Mouse (Mus musculus) ES-E14 (cell line): Measurements from ENCODE around the gene Tpsg1. TPM values are rescaled to one million over a fixed set of nuclear protein-coding genes. Genes with fewer than 3 reads are reported as not detected.

Experiments
- DNase-seq: peaks from one replicate; pipeline ENCODE4 v3.0.0-alpha.2; 2013; ENCODE audit warnings: low read depth, low spot score
- H3K27ac ChIP-seq: 2 replicates; pipeline ENCODE4 v1.5.1; 2012; ENCODE audit warnings: low read depth, mild to moderate bottlenecking, low read length, moderate library complexity, mixed read lengths; ENCODE audit not compliant: poor library complexity, insufficient read depth, severe bottlenecking
- H3K36me3 ChIP-seq: 2 replicates; pipeline ENCODE4 v1.6.1; 2012; ENCODE audit warnings: mild to moderate bottlenecking, low read length, moderate library complexity, mixed read lengths; ENCODE audit not compliant: control insufficient read depth, poor library complexity, insufficient read depth, severe bottlenecking
- H3K4me1 ChIP-seq, 2 experiments: fragments of 150-350 bp in 1 of 2; sonication (generic) in 1 of 2; 2 replicates each; pipeline ENCODE4 v1.6.1; 2012; ENCODE audit warnings: low read length in 2 of 2, mild to moderate bottlenecking in 1 of 2, mixed read lengths in 1 of 2; ENCODE audit not compliant: control insufficient read depth in 2 of 2, insufficient read depth in 2 of 2, poor library complexity in 1 of 2
- H3K4me3 ChIP-seq, 2 experiments: fragments of 150-350 bp in 1 of 2; sonication (generic) in 1 of 2; 2 replicates each; pipeline ENCODE4 v1.5.1; 2012; ENCODE audit warnings: low read length in 2 of 2, low read depth in 1 of 2, mild to moderate bottlenecking in 1 of 2, mixed read lengths in 1 of 2; ENCODE audit not compliant: insufficient read depth in 1 of 2, poor library complexity in 1 of 2, severe bottlenecking in 1 of 2
- H3K9ac ChIP-seq: 2 replicates; pipeline ENCODE4 v1.6.1; 2012; ENCODE audit warnings: low read depth, mild to moderate bottlenecking, low read length, mixed read lengths; ENCODE audit not compliant: poor library complexity, insufficient read depth, severe bottlenecking
- H3K9me3 ChIP-seq: fragments of 150-350 bp; sonication (generic); 2 replicates; pipeline ENCODE4 v1.6.1; 2012; ENCODE audit warnings: low read depth, mild to moderate bottlenecking, low read length; ENCODE audit not compliant: control insufficient read depth, insufficient read depth
- CHD2 ChIP-seq: IDR thresholded peaks from 2 replicates; pipeline ENCODE4 v1.6.1; 2014; ENCODE audit warnings: mild to moderate bottlenecking, low read depth, low read length, inconsistent platforms
- HCFC1 ChIP-seq: IDR thresholded peaks from 2 replicates; pipeline ENCODE4 v1.6.1; 2012; ENCODE audit warnings: low read length, inconsistent platforms, borderline replicate concordance; ENCODE audit not compliant: insufficient read depth
- MAFK ChIP-seq: IDR thresholded peaks from 2 replicates; pipeline ENCODE4 v1.6.1; 2014; ENCODE audit warnings: mild to moderate bottlenecking, low read depth, low read length, inconsistent platforms; ENCODE audit not compliant: insufficient read depth
- ZC3H11A ChIP-seq: IDR thresholded peaks from 2 replicates; pipeline ENCODE4 v1.6.1; 2012; ENCODE audit warnings: low read depth, mild to moderate bottlenecking, inconsistent platforms, low read length, borderline replicate concordance
- ZNF384 ChIP-seq: IDR thresholded peaks from 2 replicates; pipeline ENCODE4 v1.6.1; 2012; ENCODE audit warnings: low read depth, low read length, inconsistent platforms
- in situ Hi-C, 2 experiments: fragments of 600-800 bp; cut with MboI; formaldehyde crosslinking; loops; one replicate each; pipeline ENCODE4 v1.15.1; 2025; ENCODE audit warnings: low sequenced_read_pairs in 2 of 2, inconsistent platforms in 1 of 2; ENCODE audit not compliant: unreplicated experiment in 2 of 2
- total RNA-seq: library from RNA; depleted of rRNA; stranded (reverse); fragments of 300-350 nt; gene quantifications from 2 replicates; pipeline ENCODE4 v1.2.3, GENCODE M21; 2012

The Tpsg1 gene
- total RNA-seq, 1 experiment = not detected

GRCm38 (mm10) chr17:25407352-25407751, 38.3 kb downstream of the Tpsg1 start:
- Histone ChIP-seq H3K4me3 (no peak overlapping the region), H3K27ac (no peak overlapping the region), H3K4me1 (peaks cover 2 to 14% of the 10 kb centered on the region in 2 experiments; a peak in 1 of 4 replicates), H3K9ac (no peak overlapping the region), H3K36me3 (no peaks in the 10 kb centered on the region), H3K9me3 (no peaks in the 10 kb centered on the region)
- in situ Hi-C loops = no loop called here
- no peak for TF ChIP-seq HCFC1
- no peak for TF ChIP-seq ZNF384
- no peak for TF ChIP-seq ZC3H11A
- no peak for TF ChIP-seq CHD2
- no peak for TF ChIP-seq MAFK
- DNase-seq = no peak

GRCm38 (mm10) chr17:25408302-25408999, 39.4 kb downstream of the Tpsg1 start:
- no peak for TF ChIP-seq MAFK
- no peak for TF ChIP-seq HCFC1
- no peak for TF ChIP-seq CHD2
- no peak for TF ChIP-seq ZC3H11A
- no peak for TF ChIP-seq ZNF384
- Histone ChIP-seq H3K9ac (no peak overlapping the region), H3K36me3 (no peaks in the 10 kb centered on the region), H3K4me1 (peaks cover 2 to 14% of the 10 kb centered on the region in 2 experiments; a peak in 1 of 4 replicates), H3K27ac (no peak overlapping the region), H3K4me3 (no peak overlapping the region), H3K9me3 (no peaks in the 10 kb centered on the region)
- DNase-seq = no peak
- in situ Hi-C loops = no loop called here

DNA sequence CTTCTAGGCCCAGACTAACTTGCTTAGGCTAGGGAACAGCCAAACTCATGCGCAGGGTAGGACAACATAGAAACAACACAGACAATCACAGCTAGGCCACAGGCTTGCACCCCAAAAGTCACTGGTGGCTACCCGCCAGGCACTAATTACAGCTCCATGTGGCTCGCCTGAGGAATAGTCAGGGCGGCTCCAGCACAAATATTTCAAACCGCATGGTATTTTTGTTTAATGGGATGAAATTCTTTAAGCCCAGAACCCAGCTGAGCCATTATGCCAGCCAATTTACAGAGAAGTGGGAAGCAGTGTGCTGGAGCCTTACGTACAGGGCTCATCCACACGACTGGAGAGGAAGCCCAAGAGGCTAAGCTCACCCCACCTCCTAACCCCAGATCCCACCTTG, 40.5 kb downstream of the Tpsg1 start:
- Histone ChIP-seq H3K36me3 (no peaks in the 10 kb centered on the region), H3K4me3 (no peak overlapping the region), H3K4me1 (peaks cover 2 to 16% of the 10 kb centered on the region in 2 experiments; a peak in 1 of 4 replicates), H3K27ac (no peak overlapping the region), H3K9ac (no peak overlapping the region; the same call in 1 of the 2 replicates), H3K9me3 (no peaks in the 10 kb centered on the region)
- TF ChIP-seq ZNF384 (no peak), MAFK (no peak), ZC3H11A (no peak), CHD2 (no peak), HCFC1 (no peak)
- no peak for DNase-seq
- in situ Hi-C loops = no loop called here

DNA sequence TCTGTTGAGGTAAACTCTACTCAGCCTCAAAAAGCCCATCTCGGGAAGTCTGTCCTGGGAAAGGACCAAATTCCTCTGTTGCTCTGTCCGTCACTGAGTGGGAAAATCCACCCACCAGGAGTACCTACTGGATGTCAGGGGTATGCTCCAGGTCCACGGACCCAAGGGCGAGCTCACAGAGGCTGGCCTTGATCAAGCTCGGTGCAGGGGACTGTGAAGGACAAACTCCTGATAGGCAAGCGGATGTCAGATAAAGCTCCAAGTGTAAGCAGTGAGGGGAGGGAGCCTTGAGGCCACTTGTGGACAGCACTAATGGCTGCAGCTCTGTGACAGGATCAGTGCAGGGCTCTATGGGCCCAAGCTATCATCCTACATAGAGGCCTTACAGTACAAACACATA, 41.1 kb downstream of the Tpsg1 start:
- no peak overlapping the region for H3K9ac ChIP-seq
- no peak overlapping the region for H3K27ac ChIP-seq
- no peak for TF ChIP-seq MAFK
- TF ChIP-seq HCFC1 = no peak
- in situ Hi-C loops = no loop called here
- no peaks in the 10 kb centered on the region for H3K9me3 ChIP-seq
- H3K36me3 ChIP-seq = no peaks in the 10 kb centered on the region
- DNase-seq = no peak
- peaks cover 2 to 17% of the 10 kb centered on the region in 2 experiments; a peak in 2 of 4 replicates for H3K4me1 ChIP-seq
- H3K4me3 ChIP-seq = no peak overlapping the region

DNA sequence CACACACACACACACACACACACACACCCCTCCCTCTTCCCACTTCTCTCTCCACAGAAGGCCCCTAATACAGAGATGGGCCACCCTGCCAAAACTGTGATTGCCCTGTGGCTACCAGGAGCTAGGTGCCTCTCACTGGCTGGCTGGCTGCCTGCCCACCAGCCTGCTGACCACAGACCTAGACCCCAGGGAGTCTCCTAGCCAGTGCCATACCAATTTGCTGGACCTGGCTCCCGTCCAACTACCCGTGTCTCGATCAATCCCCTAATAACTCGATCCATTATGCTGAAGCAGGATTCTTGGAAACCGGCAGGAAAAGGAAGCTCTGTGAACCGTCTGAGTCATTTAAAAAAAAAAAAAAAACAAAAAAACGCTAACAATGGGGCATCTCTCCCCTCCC, 41.7 kb downstream of the Tpsg1 start:
- DNase-seq = no peak
- no peak overlapping the region for H3K9ac ChIP-seq
- H3K4me1 ChIP-seq = peaks cover 2 to 16% of the 10 kb centered on the region in 2 experiments; a peak in 2 of 4 replicates
- no peaks in the 10 kb centered on the region for H3K9me3 ChIP-seq
- H3K36me3 ChIP-seq = no peaks in the 10 kb centered on the region
- in situ Hi-C loops = no loop called here
- TF ChIP-seq ZNF384 (no peak), CHD2 (no peak), HCFC1 (no peak), ZC3H11A (no peak), MAFK (no peak)
- H3K27ac ChIP-seq = no peak overlapping the region
- H3K4me3 ChIP-seq = no peak overlapping the region
